Mouse (Mus musculus) 3T3-L1 (cell line): ENCODE data around the gene Ostf1.

Experiments used
- DNase-seq: peaks from one replicate; pipeline ENCODE4 v3.0.0-alpha.2; 2015; ENCODE audit warnings: low read depth, low spot score

Ostf1 gene

DNA sequence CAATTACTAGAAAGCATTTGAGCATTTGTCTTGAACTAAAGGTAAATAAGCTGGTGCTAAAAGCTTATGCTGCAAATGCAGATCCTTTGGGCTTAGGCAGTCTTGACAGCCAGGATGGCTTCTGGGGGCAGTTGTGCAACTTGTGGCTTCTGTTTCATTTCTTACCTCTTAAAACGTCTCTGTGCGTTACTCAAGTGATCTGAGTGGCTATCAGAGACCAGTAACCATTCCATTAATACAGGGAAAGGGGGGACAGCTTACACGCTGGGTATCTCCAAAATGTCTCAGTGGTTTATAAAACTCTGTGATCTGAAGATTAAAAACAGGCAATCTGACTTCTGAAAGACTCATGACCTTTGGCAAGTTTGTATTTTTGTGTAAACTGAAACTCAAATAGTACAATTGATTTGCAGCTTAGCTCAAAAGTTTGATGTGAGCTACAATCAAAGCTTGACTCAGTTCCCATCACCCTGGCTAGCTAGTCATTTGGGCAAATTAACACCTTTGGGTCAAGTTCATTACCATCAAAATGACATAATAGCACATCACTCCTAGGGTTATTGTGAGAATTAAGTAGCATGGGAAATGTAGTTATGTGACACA is 62.7 kb downstream of the Ostf1 start:
- DNase-seq: no peak

DNA sequence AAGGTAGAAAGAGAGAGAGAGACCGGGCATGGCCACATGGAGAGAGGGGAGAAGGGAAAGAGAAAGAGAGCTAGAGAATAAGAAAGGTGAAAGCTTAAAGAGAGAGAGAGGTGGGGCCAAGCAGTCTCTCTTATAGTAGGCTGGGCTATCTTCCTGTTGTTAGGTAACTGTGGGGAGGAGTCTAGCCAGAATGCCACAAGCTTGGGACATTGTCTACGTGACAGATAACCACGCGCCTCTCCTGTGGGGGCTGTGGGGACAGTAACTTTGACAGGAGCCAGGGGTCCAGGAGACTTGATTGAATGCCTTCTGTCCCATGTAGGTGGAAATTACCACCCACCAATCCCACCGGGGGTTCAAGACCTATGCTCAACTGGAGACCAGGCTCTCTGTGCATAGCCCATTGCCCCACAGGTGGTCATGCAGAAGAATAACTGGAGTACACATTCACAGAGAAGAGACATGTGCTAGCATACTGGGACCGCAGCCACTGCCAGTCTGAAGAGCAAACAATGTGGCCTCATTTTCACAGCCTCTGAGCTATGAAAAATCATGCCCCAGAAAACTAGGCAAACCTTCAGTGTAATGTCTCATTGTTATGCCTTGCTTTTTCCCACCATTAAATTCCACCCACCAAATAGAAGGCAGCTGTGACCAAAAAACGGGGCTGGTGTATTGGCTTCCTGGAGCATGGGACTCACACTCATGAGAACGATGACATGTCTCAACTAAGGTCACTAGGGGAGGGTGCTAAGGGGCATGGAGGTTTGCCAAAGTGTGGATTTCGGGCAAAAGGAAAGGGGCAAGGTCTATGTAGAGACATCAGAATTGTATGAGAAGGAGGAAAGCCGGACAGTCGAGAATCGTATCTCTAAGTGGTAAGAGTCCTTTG is 63.4 kb downstream of the Ostf1 start:
- no peak for DNase-seq

DNA sequence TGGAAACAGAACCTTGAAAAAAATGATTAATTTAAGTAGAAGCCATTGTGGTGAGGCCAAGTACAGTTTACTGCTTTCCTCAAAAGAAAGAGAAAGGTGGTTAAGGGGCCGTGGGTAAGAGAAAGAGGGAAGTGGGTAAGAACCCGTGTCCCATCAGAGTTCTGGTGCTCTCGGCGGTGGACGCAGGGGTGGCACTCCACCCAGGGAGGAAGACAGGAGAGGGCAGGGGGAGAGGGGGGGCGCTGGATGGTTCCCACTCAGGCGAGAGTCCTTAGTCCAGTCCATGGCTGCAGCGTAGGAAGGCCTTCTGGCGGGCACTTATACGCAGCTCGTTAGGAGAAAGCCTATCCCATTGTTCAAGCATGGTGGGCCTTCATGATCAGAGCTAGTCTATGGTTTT is 64.1 kb downstream of the Ostf1 start:
- DNase-seq: no peak

DNA sequence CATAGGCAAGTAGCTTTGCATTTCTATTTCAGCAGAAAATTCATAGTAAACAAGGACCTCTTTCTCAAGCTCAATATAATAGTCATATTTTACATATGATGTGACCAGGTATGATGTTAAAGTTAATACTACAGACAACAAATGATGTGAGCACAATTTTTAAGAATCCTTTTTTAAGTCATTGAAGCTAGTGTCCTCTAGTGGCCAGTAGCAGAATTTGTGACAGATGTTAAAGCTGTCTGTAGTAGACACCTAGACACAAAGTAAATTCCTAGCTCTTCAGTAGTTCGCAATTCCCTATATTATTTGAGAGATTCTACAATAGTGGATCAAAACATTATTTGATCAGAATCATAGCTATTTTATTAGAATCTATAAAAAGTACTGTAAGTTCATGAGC is 73.9 kb downstream of the Ostf1 start:
- DNase-seq: peak; percentile 31

DNA sequence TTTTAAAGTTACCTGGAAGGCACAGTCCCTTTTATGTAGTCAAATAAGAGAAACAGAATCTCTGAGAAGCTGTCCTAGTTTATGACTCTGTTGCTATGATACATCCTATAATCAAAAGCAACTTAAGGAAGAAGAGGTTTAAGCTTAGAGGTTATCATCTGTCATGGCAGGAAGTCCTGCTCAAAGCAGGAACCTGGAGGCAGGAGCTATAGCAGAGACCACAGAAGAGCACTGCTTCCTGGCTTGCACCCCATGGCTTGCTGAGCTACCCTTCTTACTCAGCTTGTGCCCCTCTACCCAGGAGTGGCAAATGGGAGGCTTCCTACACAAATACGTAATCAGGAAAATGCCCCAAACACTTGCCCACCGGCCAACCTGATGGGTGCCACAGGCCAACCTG is 76.0 kb downstream of the Ostf1 start:
- no peak for DNase-seq

DNA sequence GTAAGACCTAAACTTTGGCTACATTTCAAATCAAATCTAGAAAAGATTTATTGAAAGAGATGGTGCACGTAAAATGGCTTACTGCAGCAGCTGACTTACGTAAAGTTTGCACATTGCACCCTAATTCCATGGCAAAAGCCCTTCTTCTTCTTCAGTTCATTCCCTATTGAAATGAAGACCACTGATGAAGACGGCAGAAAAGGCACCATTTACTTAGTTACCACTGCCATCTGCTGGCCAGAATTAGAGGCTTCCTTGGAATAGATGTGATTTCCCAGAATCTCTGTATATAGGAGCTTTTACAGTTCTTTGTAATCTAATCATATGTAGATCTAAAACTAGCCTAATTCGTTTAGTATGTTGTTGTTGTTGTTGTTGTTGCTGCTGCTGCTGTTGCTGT is 83.0 kb downstream of the Ostf1 start:
- DNase-seq: peak; percentile 77
